Mouse (Mus musculus): ENCODE results near the gene Gm42421.

Gm42421 gene

DNA sequence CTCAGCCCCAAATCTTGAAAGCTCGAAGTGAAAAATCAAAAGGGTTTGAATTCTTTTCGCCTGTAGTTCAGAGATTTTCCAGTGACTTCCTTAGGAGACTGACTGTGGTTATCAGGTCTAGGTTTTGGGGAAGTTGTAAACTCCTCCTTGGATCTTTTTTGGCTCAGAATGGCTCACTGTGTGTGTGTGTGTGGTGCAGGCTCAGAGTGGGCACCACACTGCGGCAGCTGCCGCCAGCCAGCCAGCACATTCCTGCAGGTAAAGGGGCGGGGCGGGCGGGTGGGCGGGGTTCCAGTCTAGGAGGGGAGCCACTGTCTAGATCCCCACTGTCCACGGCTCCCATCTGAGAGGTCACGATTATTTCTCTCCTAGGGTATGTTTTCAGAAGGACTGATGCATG lies 13.6 kb downstream of the Gm42421 start:
- no peak for DNase-seq

DNA sequence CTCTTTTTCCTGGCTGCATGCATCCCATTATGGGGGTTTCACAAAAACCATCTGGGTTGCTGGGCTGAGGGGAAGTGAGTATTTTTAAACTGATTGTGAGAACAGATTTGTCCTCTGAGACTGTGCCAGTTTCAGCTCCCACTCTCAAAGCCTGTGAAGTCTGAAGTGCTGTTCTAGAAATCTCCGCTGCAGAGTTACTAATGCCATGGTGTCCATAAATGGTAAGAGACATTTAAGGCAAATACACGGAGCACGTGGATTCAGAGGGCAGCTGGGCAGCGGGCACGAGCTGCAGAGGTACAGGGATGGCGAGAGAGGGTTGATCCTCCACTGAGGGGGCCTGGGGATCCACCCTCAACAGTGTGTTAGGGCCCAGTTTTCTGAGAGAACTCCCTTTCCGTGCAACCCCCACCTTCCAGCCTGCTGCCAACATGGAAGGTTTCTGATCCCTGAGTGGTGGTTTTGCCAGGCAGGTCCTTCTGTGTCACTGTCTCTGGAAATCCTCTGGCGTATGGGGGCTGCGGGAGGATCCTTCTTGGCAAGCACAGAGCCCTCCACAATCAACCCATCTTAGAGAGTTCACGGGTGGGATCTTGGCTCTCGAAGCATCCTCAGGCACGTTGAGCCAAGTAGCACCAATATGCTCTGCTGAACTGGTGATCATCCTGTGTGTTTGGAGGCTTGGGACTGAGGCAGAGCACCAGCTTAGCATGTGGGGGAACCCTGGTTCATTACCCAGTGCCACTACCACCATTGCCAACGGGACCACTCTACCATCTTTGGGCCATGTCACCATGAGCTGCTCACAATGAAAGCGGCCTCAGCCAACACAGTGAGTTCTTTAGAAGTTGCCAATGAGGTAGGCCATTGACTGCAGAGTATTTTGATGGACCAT lies 15.5 kb downstream of the Gm42421 start:
- no peak for DNase-seq

DNA sequence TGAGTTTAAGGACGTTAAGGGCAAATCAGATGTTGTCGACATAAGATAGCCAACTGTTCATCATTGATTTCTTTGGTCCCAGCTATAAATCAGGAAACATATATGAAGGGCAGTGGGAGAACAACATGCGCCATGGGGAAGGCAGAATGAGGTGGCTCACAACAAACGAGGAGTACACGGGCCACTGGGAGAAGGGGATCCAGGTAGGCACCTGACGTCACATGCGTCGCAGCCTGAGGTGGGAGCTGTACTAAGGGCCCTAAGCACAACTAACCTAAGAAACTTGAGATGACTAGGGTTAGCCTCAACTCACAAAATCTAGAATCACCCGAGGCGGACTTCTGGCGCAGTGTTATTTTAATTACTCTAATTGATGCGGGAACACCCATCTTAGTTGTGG lies 20.4 kb downstream of the Gm42421 start:
- DNase-seq, result no peak

DNA sequence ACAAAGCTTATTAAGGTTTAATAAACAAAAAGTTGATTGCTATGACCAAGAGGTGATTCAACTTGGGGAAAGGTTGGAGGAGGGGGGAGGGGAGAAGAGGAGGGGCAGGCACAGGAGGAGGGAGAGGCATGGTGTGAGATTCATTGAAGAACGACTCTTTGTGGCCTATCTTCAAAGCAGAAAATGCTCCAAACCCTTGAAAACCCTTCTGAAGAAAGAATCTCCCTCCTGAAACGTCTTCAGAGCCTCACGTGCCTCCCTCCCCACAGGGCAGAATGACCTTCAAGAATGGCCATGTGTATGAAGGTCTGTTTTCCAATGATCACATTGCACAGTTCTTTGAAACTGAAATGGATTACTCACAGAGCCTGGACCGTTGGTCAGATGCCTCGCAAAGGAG lies 22.0 kb downstream of the Gm42421 start:
- DNase-seq, result no peak

DNA sequence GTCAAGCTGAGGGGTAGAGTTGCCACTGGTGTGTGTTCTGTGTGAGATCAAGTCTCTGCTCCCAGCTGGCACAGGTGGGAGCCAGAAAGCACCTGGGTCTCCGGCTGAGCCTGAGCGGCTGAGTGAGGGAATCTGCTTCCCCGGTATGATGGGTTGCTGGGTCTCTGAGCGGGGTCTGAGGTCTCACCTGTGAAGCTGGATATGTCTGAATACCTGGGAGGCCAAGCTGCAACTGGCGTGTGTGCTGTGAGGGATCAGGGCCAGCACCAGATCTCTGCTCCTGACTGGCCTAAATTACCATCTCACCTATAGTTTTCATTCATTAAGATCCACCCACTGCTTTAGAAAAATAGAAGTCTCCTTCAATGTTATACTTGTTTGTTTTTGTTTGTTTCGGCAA lies 29.1 kb downstream of the Gm42421 start:
- no peak for DNase-seq

DNA sequence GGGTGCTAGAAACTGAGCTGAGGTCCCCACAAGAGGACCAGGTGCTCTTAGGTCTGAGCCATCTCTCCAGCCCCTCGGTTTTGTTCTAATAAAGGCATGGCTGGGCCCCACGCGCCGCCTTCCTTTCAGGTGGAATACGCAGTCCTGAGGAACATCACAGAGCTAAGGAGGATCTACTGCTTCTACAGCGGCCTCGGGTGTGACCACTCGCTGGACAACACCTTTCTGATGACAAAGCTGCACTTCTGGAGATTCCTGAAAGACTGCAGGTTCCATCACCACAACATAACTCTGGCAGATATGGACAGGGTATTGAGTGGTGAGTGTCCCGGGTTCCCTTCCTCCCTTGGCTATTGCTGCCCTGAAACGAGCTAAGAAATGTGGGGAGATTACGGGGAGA lies 31.6 kb downstream of the Gm42421 start:
- DNase-seq, result no peak

DNA sequence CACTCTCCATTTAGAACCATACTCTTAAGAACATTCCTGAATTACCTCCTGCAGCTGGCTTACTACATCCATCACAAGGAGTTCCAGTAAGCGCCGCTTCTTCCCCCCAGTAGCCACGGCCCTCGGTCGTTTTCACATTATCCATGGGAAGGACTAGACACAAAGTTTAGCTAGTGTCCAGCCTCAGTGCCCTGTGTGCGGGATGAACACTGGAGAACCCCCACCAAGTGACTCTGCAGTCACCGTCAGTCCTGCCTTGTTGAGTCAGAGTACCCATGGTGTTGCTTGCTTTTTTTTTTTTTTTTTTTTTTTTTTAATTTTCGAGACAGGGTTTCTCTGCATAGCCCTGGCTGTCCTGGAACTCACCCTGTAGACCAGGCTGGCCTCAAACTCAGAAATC lies 33.2 kb downstream of the Gm42421 start:
- DNase-seq, result no peak

DNA sequence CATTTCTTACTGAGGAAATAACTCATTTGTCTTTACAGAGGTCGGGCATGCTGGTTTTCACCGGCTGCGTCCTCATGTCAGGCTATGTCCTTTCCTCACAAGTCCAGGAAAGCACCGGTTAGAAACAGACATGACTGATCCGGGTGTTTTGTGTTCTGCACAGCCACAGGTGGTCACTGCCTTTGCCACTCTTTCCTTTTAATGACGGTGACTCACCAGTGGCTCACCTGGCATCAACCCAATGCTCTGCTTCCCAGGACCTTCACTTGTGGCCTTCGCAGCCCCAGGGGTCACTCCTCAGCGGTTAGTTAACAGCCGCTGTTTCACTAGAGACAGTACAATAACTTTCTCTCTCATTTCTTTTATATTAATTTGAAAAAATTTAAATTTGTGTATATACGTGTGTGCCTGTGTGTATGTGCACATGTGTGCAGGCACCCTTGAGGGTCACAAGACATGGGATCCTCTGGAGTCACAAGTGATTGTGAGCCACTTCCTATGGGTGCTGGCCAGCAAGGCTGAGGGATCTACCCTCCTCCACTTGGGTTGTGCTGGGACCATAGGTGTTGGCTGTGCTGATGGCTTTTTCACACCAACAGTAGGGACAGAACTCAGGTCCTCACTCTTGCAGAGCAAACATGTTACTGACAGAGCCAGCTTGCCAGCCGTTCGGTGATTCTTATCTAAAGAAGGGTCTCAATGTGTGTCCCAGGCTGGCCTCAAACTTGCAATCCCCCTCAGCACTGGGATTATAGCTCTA lies 37.8 kb downstream of the Gm42421 start:
- DNase-seq, result no peak

DNA sequence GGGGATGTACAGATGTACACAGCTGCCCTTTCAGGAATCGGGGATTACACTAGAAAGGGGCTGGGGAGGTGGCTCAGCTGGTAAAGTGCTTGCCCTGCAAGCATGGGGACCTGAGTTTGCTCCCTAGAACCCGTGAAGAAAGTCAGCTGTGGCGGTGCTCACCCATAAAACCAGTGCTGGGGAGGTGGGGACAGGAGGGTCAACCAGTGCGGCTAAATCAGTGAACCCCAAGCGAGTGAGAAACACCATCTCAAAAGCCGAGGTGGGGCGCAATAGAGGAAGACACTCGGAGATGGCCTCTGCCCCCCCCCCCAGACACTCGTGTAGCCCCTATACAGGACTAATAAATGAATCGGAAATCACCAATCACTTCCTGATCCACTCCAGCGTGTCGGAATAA lies 38.7 kb downstream of the Gm42421 start:
- no peak for DNase-seq

DNA sequence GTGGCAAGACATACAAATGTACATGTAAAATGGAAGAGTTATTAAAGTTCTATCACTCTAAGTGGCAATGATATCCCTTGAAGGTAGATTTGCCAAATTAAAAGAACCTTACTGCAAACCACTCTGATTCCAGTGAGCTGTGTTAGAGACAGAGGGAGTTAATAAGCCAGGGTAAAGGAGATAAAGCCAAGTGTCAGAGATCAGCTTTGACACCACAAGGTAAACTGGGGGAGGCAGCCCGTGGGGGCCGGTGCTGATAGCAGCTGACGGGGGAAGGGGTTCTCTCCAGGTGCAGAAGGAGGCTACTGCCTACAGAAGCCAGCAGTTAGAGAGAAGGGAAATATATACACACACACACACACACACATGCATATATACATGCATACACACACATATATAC lies 44.7 kb downstream of the Gm42421 start:
- DNase-seq, result no peak

DNA sequence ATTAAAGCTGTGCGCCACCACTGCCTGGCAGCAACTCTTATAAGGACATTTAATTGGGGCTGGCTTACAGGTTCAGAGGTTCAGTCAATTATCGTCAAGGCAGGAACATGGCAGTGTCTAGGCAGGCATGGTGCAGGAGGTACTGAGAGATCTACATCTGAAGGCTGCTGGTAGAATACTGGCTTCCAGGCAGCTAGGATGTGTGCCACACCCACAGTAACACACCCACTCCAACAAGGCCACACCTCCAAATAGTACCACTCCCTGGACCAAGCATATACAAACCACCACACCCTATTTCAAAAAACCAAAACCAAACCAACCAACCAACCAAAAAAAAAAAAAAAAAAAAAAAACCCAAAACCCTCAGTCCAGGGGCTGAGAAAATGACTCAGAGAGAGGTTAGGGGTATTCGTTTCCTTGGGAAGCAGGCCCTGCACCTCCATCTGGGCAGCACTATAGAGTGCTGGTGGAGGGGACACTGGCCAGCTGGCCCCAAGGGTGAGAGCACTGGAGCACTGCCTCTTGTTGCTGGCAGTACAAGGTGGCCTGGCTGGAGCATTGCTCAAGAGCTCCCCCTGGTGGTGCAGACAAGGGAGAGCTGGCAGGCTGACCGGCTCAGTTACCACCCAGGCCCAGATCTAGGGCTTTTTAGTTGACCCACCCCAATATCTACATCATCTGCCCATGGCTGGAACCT lies 47.1 kb downstream of the Gm42421 start:
- DNase-seq, result peak; percentile 73

DNA sequence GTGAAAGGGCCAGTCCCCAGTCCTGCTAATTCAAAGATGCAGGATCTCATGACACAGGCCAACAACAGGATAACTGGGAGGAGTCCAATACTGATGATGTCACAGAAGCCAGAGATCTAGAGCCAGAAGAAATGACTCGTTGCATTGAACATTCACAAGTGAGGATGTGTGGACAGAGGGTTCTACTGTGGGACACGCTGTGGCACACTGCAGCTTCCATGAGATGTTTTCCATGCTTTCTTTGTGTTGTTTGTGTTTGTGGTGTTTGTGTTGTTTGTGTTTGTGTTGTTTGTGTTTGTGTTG lies 47.6 kb downstream of the Gm42421 start:
- DNase-seq, result no peak

DNA sequence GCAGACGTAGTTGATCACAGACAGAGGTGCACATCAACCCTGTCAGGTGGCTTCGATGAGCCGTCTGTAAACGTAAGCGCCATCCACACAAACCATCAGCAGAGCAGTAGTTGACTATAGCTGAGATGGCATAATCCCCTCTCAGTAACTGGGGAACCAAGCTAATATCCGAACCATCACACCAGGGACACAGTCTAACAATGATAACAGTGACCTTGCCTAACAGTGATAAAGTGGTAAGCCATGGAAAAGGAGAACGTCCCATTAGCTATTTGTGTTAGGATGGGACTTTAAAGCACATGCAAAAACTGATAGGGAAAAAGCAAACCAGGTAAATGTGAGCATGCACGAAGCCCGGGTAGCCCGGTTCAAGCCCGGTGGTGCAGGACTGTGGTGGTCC lies 48.3 kb downstream of the Gm42421 start:
- no peak for DNase-seq

DNA sequence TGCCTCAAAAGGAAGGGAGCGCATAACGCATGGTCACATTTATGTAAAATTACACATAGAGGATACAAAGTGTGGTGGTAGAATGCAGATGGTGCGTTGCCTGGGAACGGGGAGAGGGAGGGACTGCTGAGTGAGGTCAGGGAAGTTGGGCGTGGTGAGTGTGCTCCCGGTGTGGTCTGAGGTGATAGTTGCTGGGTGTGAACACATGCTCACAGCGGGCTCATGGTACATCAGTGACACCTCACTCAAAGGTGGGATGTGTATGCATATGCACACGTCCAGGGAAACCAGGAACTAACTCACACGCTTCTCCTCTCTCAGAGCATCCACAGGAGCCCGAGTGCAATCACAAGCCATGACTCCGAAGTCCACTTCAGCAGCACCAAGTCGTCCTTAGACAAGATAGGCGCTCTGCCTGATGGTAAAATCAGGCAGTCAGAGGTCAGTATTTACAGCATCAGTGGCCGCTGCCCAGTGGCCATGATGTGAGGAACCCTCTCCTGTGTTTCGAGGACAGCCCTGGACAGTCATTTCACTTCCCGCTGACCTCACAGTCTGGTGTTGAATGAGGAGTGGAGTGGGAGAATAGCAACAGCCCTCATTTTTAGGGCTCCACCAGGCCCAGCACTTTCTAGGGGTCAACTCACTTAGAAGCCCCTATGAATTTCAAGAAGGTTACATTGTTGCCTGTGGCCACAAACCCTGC lies 48.9 kb downstream of the Gm42421 start:
- no peak for DNase-seq

DNA sequence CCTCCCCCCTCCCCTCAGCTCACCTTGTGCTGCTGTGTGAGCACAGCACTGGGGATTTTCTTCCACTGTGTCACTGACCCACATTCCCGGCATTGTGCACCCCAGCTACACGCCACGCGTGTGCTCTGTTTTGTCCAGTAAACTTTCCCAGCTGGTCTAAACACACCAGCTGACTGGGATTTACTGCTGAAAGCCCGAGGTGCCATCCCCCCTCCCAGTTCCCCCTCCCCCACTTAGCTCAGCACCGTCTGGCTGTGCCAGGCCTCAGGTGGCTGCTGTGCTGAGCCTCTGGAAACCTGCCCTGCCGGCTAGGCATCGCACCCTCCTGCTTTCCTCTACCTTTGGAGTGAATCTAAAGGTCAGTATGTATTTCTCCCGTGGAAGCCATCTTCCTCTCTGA lies 52.9 kb downstream of the Gm42421 start:
- DNase-seq, result no peak

DNA sequence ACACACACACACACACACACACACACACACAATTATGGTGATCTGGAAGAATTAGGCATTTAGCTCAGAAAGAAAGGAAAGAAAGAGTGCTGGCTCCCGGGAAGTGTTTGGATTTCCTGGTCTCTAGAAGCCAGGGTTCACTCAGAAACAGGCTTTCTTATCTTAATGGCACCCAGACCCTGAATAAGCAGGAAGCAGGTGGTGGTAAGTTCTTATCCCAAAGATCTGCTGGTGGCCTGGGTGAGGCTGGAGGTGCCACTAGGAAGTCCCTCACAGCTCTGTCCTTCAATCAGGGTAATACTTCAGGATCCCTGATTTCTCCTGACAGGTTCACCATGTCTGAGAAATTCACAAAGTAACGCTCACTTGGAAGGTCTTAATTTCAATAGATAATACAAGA lies 54.4 kb downstream of the Gm42421 start:
- DNase-seq, result no peak

DNA sequence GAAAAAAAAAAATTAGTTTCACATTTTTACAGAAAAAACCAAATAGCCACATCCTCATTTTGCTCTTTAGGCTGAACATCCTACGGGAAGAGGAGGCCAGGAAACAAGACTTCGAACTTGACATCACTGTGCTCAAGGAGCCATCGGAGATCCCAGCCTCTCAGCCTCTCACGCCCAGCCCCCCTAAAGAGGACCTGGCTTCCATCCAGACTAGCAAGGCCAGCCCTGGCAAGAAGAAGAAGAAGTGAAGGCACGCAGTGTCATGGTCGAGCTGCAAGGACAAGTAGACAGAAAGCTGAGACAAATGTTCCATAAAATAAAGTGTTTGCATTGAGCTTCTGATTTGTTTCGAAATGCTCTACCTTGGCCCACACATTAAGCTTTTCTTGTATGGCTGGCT lies 57.4 kb downstream of the Gm42421 start:
- no peak for DNase-seq

Data from lung, postnatal 10 days (tissue).